Mouse (Mus musculus) retina, embryonic 14.5 days (tissue): ENCODE results near the gene Agpat1.
A peak's percentile ranks its signal among the peaks of the same experiment; 100 is the strongest.

Source experiments
- DNase-seq: peaks from one replicate; pipeline ENCODE4 v3.0.0-alpha.2; 2015; ENCODE audit warnings: low spot score

Agpat1 gene

GRCm38 (mm10) chr17:34652985-34653384 lies 48.9 kb downstream of the Agpat1 start:
- DNase-seq = no peak

DNA sequence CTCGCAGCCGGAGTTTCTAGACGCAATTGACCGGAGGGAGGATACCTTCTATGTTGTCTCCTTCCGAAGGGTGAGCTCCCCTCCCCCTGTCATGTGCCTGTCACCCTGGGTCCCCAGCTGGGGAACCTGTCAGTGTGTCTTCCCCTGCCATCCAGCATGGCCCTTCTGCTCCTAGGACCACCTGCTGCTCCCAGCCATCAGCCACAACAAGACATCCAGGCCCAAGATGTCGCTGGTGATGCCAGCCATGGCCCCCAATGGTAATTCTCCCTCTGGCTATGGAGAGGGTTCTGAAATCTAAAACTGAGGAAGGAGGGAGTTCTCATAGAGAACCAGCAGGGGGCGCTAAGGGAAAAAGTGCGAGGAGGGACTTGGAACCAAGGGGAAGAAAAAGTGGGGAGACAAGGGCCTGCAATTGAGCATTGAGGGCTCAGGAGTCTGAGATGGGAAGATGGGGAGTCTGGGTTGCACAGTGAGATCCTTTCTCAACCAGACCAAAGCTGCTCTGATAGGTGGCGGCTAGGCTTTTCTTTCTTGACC lies 49.8 kb downstream of the Agpat1 start:
- peak; percentile 80 for DNase-seq

GRCm38 (mm10) chr17:34654392-34654791 lies 50.3 kb downstream of the Agpat1 start:
- no peak for DNase-seq

DNA sequence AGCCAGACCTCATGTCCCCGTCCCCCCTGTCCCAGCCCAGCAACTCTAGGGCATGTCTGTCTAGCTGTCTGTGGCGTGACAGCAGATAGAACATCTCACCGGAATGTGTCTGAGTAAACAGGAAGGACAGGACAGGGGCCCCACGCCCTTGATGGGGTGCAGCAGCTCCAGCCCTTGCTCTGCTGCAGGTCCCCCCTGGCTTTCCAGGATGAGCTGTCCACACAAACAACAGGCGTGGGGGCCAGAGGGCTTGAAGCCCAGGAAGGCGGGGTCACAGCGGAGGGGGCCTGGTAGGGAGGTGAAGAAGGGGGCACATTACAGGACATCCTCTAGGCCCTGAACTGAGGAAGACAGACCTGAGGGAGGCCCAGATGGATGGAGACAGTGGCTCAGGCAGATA lies 51.1 kb downstream of the Agpat1 start:
- DNase-seq = no peak

- no peak for DNase-seq
These were observed 51.5 kb downstream of the Agpat1 start for GRCm38 (mm10) chr17:34655581-34655991.

DNA sequence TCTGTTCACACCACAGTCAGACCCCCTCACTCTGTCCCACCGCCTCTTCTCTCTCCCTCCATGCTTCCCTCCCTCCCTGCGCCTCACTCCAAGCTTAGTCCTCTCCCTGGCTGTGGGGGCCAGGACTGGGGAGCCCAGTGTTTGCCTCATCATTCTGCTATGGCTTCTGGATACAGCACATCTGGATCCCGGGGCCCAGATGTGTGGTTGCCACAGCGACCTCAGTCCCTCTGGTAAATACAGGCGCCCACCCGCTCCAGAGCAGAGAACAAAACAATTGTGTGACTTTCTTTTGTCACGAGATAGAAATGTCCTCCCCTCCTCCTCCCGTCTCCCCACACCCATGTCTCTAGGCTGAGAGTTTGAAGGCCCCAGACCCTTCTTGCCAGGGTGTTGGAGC lies 52.6 kb downstream of the Agpat1 start:
- DNase-seq = no peak

DNA sequence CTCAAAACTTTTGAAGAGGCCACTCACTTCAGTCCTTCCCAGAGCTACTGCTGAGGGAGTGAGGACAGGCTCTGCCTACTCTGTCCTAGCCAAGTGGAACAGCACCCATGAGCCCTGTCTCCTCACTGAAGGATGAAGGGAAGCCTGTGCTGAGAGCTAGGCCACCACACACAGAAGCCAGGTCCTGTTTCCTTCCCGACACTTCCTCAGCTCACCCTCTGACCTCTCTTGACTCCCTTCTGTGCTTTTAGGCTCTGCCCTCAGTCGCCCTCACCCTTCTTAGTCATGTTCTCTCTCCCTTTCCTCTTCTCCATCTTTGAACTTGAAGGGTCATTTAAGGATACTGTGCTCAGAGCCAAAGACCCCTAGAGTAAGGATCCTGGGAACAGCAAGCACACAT lies 53.2 kb downstream of the Agpat1 start:
- no peak for DNase-seq

GRCm38 (mm10) chr17:34658145-34658544 lies 54.1 kb downstream of the Agpat1 start:
- DNase-seq = no peak

GRCm38 (mm10) chr17:34658591-34658990 lies 54.5 kb downstream of the Agpat1 start:
- DNase-seq = no peak

DNA sequence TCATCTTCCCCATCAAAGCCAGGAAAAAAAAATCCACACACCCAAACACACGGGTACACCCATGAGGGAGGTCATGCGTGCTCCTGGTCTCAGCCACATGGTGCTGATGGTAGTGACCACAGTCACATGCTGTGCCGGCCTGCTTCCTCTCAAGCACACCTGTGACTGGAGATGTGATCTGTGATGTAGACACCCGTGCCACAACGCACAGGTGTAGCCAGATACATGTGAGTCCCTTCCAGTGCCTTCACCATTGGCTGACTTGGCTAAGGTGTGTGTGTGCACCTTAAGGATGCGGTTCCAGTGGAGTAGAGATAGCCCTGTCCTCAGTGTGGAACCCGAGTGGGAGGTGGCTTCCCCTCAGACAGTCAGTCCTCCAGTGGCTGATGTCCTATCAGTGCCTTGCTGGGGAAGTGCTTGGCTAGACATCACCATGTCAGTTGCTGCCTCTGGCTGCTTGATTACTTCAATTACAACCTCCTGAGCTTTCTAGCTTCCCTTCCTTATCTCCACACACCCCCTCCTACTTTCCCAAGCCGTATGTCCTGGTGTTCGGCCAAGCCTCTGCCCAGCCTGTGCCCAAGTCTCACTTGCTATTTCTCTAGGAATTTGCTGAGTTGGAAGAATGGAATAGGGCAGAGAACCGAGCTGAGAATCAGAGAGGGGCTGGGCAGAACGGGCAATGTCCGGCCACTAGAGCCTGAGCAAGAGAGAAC lies 55.3 kb downstream of the Agpat1 start:
- no peak for DNase-seq

DNA sequence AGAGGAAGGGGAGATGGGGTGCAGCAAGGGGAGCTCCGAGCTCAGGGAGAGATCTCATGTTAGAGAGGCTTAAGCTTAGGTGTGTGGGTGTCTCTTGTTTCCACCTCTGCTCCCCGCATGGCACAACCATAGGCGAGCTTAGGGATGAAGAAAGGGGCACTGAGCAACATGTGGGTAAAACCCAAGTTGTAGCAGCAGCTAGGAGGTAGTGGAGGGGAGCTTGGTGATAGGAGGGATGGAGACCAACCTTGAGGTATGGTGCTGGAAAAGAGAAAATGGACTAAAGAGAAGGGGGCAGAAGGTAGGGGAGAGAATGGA lies 55.8 kb downstream of the Agpat1 start:
- no peak for DNase-seq

- no peak for DNase-seq
These were observed 56.3 kb downstream of the Agpat1 start for GRCm38 (mm10) chr17:34660259-34660820.

GRCm38 (mm10) chr17:34661121-34661591 lies 57.1 kb downstream of the Agpat1 start:
- DNase-seq = no peak

DNA sequence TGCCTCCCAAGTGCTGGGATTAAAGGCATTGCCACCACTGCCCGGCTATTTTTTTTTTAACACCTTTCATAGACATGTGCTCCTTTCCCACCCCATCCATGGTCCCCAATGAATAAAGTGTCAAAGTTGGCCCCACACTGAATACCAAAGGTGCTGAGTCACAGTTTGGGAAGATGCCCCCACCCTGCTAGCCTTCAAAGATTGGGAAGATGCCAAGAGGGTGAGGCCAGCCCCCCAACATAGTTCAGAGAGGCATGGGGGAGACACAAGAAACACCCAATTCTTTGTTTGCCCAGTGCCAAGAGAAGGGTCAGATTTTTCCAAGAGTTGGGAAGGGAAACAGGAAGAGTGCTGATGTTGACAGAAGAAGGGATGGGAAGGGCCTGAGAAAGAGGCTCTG lies 58.4 kb downstream of the Agpat1 start:
- no peak for DNase-seq

GRCm38 (mm10) chr17:34662978-34663377 lies 58.9 kb downstream of the Agpat1 start:
- DNase-seq = no peak
